Mouse (Mus musculus) cerebellum, postnatal 4 days (tissue): Measurements from ENCODE around the gene F8.
"Not testable (repeated sequence)": the region's sequence is repeated elsewhere in the genome, so short reads cannot be mapped to it uniquely, and the experiment has no call there.

Source experiments
- DNase-seq, 2 experiments: peaks; one replicate each; pipeline ENCODE4 v3.0.0; 2022; ENCODE audit warnings: low spot score in 2 of 2, mixed read lengths in 1 of 2

The F8 gene

GRCm38 (mm10) chrX:75382195-75382771 is at the start of gene F8, which contains the start of gene Fundc2:
Gene F8 (minus strand): TSS chrX:75382615.
Gene Fundc2 (plus strand): TSS chrX:75382399.
- DNase-seq, result peak; percentile 31 to 51

DNA sequence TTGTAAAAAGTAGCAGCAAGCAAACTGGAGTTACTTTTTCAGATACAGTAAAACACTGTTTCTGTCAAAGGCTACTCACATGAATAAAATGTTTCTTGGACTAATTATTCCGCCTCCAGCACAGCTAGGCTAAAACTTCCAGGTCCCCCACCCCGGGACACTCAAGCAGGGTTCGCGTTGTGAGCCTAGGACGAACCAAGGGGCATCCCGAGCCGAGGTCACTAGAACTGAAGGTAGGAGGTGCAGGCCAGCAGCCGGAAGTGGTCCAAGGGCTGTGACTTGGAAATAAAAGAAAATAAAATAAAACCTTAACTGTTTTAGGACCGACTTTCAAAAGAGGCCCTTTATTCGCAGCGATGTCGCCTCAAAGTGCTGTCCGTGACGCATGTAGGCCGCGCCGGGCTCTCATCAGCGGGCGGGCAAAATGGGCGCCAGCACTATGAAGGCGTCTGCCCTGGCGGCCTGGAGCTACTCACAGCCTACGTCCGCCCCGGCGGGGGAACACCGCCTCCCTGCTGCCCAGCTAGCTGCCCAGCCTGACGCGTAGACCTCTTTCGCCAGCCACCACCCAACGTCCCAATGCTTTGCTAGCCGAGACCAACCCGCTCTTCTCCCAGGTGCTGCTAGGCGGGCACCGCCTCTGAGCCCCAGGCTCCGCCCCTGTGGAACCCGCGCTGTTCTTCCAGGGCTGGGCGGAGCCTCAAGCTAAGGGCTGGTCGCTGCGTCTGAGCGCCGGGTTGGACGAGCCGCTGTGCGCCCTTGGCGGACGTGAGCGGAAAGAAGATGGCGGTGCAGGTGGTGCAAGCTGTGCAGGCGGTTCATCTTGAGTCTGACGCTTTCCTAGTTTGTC is 33.7 kb upstream of the F8 start, which contains the start of the genes Cmc4, Mtcp1 and Brcc3:
Gene Cmc4, minus strand, starts transcription at position 649 of the 850 bp plus-strand sequence.
Gene Mtcp1, minus strand, starts transcription at position 653 of the 850 bp plus-strand sequence.
Gene Brcc3, plus strand, starts transcription at position 693 of the 850 bp plus-strand sequence.
- DNase-seq, result peak; percentile 60 to 71

- DNase-seq, result no peak
Measured at GRCm38 (mm10) chrX:75409711-75410110, 27.3 kb upstream of the F8 start.

DNA sequence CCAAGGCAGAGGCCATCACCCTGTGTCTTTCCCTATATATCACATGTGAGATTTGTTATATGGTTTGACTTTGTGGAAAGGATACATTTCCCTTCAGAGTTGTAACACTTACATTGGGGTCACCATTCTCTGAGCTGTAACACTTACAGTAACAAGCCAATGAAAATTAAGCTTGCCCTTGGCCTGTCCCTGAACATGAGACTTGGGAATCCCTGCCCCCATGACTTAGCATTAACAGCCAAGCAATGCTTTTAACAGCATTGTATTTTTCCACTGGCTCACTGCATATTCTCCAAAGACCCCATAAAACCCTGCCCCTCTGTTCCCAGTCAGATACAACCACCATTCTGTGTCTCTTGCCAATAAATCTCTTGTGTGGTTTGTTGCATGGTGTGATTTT is 20.9 kb upstream of the F8 start:
- no peak for DNase-seq

GRCm38 (mm10) chrX:75402668-75403067 is 20.3 kb upstream of the F8 start:
- DNase-seq, result no peak

GRCm38 (mm10) chrX:75399471-75399870 is 17.1 kb upstream of the F8 start:
- no peak for DNase-seq

GRCm38 (mm10) chrX:75381699-75382098 is 716 bp downstream of the F8 start:
- no peak for DNase-seq

DNA sequence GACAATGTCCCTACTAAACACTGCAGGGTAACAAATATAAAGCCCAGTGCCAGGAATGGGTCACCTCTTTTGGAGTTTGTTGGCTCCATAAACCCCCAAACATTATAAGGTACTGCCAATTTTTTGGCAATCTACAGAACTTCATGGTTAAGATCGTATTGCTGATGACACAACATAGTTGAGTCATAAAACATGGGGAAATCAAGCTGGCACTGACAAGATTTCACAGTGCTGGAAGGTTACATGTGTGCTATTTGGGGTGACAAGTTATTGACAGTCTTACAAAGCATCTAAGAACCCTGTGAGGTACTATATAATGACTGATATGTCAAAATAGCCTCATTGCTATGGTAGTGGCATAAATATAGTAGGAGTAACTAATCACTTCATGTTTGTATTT is 1.2 kb downstream of the F8 start:
- DNase-seq, result no peak

DNA sequence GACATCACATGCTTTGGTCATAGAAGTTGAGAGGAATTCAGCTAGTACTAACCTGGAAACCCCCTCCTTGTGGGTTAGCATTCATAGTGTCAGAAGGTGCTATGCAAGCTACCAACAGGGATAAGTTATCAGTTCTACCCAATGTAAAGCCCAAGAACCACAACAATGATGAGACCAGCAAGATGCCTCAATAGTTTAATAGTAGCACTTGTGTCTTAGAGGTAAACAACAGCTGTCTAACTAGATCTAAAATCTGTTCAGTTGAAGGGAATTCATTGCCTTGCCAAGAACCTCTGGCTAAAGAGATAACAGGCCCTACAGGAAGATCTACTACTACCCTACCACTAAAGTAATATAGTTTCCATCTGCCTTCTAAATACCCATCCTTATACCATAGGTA is 5.6 kb downstream of the F8 start:
- DNase-seq, result no peak

DNA sequence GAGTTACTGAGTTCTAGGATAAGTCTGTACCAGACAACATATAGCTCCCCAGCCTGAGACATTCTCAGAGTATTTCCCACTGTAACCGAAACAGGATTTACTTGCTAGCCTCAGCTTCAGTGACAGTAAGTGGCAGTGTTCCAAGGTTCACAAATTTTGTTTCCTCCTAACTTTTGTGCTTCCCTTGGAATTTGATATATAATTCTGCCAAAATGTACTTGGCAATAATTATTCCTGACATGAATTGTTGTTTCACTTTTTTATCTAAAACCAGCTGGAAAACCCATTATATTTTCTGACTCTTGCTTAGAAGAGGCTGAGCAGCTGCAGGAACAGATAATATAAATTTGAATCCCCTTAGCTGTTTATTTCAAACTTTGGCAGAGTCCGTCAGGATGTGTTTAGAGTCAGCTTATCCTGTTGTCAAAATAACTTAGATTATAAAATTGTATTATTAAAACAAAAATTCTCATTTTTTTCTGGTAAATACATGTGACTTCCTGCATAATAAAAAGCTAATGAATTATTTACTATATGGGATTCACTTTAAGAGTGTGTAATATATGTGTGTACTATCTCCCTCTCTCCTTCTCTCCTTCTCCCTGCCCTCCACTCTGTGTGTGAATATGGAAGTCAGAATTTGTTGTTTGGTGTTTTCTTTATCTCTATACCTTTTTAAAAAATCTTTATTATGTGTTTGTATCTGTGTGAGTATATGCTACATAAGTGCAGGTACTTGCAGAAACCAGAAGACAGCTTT is 9.6 kb downstream of the F8 start:
- DNase-seq, result no peak

DNA sequence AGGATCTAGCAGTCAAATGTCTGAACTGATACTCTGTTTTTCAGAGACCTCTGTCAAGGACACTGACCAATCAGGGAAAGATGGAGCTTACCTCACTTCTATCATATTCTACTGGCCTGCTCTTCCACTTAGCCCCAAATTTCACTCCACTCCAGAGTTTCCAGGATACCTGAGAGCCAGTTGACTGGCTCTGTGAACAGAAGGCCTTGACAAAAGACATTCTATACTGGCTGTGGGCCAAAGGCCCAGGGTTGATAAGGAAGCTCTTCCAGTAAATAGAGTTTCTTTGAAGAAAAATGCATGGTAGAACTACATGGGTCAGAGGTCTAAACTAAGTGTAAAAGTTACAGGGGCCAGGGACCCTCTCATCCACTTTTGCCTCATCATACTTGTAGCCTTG is 12.2 kb downstream of the F8 start:
- DNase-seq, result no peak

DNA sequence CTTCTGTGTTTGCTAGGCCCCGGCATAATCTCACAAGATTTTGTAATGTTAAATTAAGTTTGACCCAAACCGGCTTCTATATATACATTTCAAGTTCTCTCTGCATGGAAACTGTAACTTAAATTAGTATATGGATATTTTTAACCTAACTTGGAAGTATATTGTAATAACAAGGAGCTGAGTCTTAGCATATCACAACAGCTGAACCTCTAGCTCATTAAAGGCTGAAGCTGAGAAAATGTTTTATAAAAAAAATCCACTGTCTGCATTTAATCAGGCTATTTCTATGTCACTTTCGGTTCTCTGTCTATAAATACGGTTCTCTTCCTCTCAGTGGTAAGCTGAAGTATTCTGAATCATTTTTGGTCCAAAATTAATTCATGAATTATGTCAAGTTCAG is 58.9 kb downstream of the F8 start:
- no peak for DNase-seq

DNA sequence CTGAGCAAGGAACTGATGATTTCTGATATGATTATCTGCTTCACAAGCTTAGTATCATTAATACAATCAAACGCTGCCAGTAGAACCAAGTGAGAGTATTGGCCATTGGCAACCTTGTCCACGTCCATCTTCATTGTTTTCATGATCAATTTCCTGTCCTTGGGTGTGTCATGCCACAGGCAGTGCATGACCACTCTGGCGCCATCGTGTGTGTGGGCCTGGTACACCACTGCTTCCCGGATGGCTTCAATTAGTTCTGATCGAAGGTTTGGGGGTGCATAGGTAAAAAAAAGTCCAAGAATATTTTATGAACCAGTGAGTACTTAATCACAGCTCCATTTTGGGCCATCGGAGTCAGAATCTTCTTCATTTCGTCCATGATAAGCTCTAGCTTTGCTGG is 110.7 kb downstream of the F8 start:
- DNase-seq, result no peak

DNA sequence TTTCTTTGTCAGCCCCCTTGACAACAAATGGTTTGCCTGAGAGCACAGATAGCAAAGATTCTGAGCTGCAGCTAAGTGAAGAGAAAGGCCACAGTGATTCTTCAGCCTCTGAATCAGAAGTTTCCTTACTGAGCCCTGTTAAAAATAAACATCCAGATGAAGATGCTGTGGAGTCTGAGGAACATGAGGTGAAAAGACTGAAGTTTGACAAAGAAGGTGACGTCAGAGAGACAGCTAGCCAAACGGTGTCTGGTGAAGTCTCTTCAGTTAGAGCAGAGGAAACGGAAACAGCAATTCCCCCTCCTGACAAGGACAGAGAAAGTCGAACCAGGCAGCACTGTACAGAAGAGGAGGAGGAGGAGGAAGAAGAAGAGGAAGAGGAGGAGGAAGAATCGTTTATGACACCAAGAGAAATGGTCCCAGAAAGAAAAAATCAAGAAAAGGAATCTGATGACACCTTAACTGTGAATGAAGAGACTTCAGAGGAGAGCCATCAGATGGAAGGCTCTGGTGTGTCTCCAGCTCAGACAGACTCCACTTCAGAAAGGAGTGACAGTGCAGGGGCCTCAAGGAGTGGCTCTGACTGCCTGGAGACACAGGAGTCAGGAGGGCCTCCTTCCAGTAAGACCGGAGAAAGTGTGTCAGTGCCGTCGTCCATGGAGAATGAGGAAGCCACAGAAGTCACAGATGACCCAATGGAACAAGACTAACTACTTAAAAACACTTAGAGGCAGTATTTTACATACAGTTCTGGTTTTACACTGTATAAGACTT is 148.6 kb downstream of the F8 start:
- not testable (repeated sequence) for DNase-seq

DNA sequence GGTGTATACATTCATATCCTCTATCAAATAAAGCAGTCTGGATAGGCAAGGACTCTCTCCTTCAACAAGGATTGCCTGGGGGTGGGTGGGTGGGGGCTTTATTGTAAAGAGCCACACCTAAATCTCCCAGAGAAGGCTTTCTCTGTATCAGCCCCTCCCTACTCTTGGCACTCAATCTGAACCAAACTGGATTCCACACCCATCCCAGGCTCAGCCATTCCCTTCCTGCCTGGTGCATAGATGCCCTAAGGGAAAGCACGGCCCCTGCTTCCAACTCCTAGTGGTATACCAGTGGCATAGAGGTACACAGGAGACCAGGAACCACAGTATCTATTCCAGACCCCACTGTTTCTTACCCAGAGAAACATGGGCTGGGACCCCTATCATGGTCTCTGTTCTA is 151.0 kb downstream of the F8 start:
- DNase-seq, result no peak

DNA sequence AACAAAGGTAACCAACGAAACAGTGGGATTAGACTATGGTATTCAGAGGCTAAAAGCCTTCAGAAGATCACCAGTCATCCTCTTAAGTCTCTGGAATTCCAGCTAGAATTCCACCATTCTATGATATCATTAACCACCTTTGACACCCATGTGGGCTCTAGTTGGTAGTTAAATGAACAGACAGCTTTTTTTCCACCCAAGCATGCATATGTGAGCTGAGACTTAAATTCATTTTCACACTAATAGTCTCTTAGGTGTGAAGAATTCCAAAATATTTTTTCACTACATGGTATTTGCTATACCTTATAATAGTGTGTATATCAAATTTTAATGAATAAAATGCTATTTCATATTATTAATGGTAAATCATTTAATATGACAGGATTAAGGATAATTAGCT is 218.7 kb downstream of the F8 start, which contains the start of gene Smim9:
Gene Smim9, minus strand, starts transcription at position 101 of the 400 bp plus-strand sequence.
- DNase-seq, result no peak

- peak in 1 of 2 experiments; percentile 20 for DNase-seq
Measured at GRCm38 (mm10) chrX:75155576-75156243, 226.7 kb downstream of the F8 start.

DNA sequence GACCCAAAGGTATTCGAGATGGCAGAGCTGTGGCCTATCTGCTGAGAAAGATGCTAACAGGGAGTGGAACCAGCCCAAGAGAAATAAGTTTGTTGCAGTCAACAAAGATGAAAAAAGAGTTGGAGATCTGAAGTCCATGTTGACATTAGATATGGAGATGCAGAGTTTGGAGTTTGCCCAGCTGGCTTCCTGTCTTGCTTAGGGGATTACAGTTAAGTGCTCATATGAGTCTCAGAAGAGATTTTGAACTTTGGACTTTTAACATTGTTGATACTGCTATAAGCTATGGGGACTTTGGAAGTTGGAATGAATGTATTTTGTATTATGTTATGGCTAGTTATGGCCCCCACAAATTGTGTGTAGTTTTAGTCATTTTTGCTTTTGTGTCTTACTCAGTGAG is 230.2 kb downstream of the F8 start:
- no peak for DNase-seq

- DNase-seq, result no peak
Measured at GRCm38 (mm10) chrX:75150304-75150703, 232.1 kb downstream of the F8 start.

GRCm38 (mm10) chrX:75148414-75148813 is 234.0 kb downstream of the F8 start:
- DNase-seq, result no peak

DNA sequence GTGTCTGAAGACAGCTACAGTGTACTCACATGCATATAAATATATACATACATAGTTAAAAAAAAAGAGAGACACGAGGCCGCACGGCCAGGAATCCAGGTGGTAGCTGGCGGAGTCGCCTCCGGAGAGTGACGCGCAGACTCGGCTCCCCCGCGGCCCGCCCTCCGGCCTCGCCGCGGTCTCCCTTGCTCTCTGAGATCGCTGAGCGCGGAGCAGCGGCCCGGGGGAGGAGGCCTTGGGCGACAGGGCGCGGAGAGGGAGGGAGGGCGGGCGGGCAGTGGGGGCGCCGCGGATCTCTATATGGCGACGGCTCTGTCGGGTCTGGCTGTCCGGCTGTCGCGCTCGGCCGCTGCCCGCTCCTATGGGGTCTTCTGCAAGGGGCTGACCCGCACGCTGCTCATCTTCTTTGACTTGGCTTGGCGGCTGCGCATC is 239.3 kb downstream of the F8 start:
- not testable (repeated sequence) for DNase-seq
